Mouse (Mus musculus) layer of hippocampus, postnatal 25 days (tissue): ENCODE results near the gene Cdca4. TPM values are rescaled to one million over a fixed set of nuclear protein-coding genes. Genes with fewer than 3 reads are reported as not detected.

Experiments
- total RNA-seq, 2 experiments: library from RNA; stranded (reverse); gene quantifications; 2 replicates each; pipeline ENCODE4 v1.2.3; 2021

The Cdca4 gene
- total RNA-seq, 2 experiments from 2014 or later = 8.0 to 9.7 TPM

Other genes starting within 250 kb of the Cdca4 start
- gene Inf2, start 240.6 kb downstream of the Cdca4 start, total RNA-seq = 100 to 1,000 TPM; 116 to 146 TPM
- 10 to 100 TPM; 11.4 to 12.9 TPM for gene Adssl1, start 209.4 kb downstream of the Cdca4 start, total RNA-seq
- gene Siva1, start 184.7 kb downstream of the Cdca4 start, total RNA-seq = 10 to 100 TPM; 20.0 to 21.9 TPM
- 100 to 1,000 TPM; 147 to 158 TPM for gene Akt1, start 154.5 kb downstream of the Cdca4 start, total RNA-seq
- gene Zbtb42, start 150.6 kb downstream of the Cdca4 start, total RNA-seq = under 1 TPM; 0.40 to 0.76 TPM
- gene Cep170b, start 109.0 kb downstream of the Cdca4 start, total RNA-seq = 100 to 1,000 TPM; 180 to 192 TPM
- 10 to 100 TPM; 11.1 to 11.9 TPM for gene Pld4, start 68.8 kb downstream of the Cdca4 start, total RNA-seq
- gene Ahnak2, start 26.8 kb downstream of the Cdca4 start, total RNA-seq = 1 to 10 TPM; 3.2 to 3.5 TPM
- 10 to 100 TPM; 13.5 to 14.7 TPM for gene Clba1, start 20.5 kb downstream of the Cdca4 start, total RNA-seq
- gene Gpr132, start 38.8 kb upstream of the Cdca4 start, total RNA-seq = under 1 TPM in 1 of 2 experiments, not detected in 1; 0.10 TPM
- 10 to 100 TPM; 40.3 to 46.3 TPM for gene Jag2, start 100.4 kb upstream of the Cdca4 start, total RNA-seq
- gene Nudt14, start 112.7 kb upstream of the Cdca4 start, total RNA-seq = 10 to 100 TPM; 10.8 to 11.9 TPM
- 10 to 100 TPM; 55.3 to 56.5 TPM for gene Btbd6, start 147.1 kb upstream of the Cdca4 start, total RNA-seq
- 10 to 100 TPM; 46.6 to 61.8 TPM for gene Brf1, start 171.3 kb upstream of the Cdca4 start, total RNA-seq
- 10 to 100 TPM; 94.2 to 97.8 TPM for gene Pacs2, start 185.1 kb upstream of the Cdca4 start, total RNA-seq
- 1 to 10 TPM in 1 of 2 experiments, under 1 TPM in 1; 0.64 to 1.2 TPM for gene Tex22, start 245.1 kb upstream of the Cdca4 start, total RNA-seq